Mouse (Mus musculus) liver, postnatal 0 days (tissue): ENCODE measurements around the gene Styk1. TPM values are rescaled to one million over a fixed set of nuclear protein-coding genes. Genes with fewer than 3 reads are reported as not detected.
A peak's percentile ranks its signal among the peaks of the same experiment; 100 is the strongest.

Experiments
- ATAC-seq: fragments of 200-750 bp; cut with Nextera tagmentation; 2 replicates; pipeline ENCODE4 v1.8.0; 2017; ENCODE audit warnings: mild to moderate bottlenecking, moderate library complexity
- DNase-seq: peaks from one replicate; pipeline ENCODE4 v3.0.0-alpha.2; 2016
- H3K27ac ChIP-seq: fragments of 300-500 bp; sonication (generic); 2 replicates; pipeline ENCODE4 v1.5.1; 2014; ENCODE audit warnings: antibody characterized with exemption, moderate library complexity, mild to moderate bottlenecking, low read depth
- H3K27me3 ChIP-seq: fragments of 300-500 bp; sonication (generic); 2 replicates; pipeline ENCODE4 v1.6.1; 2014; ENCODE audit warnings: low read length, control low read depth, mixed read lengths; ENCODE audit not compliant: insufficient read depth
- H3K36me3 ChIP-seq: fragments of 300-500 bp; sonication (generic); replicated peaks from 2 replicates; pipeline ENCODE4 v1.6.1; 2014; ENCODE audit warnings: mild to moderate bottlenecking, control low read depth, low read length, moderate library complexity, mixed read lengths; ENCODE audit not compliant: insufficient read depth
- H3K4me1 ChIP-seq: fragments of 300-500 bp; sonication (generic); 2 replicates; pipeline ENCODE4 v1.6.1; 2014; ENCODE audit warnings: antibody characterized with exemption, mild to moderate bottlenecking, control low read depth; ENCODE audit not compliant: insufficient read depth
- H3K4me2 ChIP-seq: fragments of 300-500 bp; sonication (generic); 2 replicates; pipeline ENCODE4 v1.6.1; 2014; ENCODE audit warnings: low read depth, mild to moderate bottlenecking, low read length, moderate library complexity, mixed read lengths
- H3K4me3 ChIP-seq: fragments of 300-500 bp; sonication (generic); 2 replicates; pipeline ENCODE4 v1.5.1; 2014; ENCODE audit warnings: low read depth, low read length
- H3K9ac ChIP-seq: fragments of 300-500 bp; sonication (generic); replicated peaks from 2 replicates; pipeline ENCODE4 v1.6.1; 2014; ENCODE audit warnings: mild to moderate bottlenecking, moderate library complexity
- H3K9me3 ChIP-seq: fragments of 300-500 bp; sonication (generic); 2 replicates; pipeline ENCODE4 v1.6.1; 2016; ENCODE audit warnings: mild to moderate bottlenecking, control low read depth, low read length, mixed read lengths
- CTCF ChIP-seq: sonication (generic); IDR thresholded peaks from 2 replicates; pipeline ENCODE4 v1.5.1; 2016; ENCODE audit warnings: antibody characterized with exemption, low read depth
- EP300 ChIP-seq: IDR thresholded peaks from 2 replicates; pipeline ENCODE4 v1.6.1; 2016; ENCODE audit warnings: antibody characterized with exemption, low read depth, mild to moderate bottlenecking
- WGBS: fragments of 180-500 bp; shearing (Covaris S2); extraction: QIAGEN DNeasy Blood & Tissue Kit; methylation state at CpG from one replicate; pipeline ENCODE4 v1.1.7; 2014; ENCODE audit not compliant: insufficient replicate concordance; 5-methylcytosine and 5-hydroxymethylcytosine counted together
- polyA plus RNA-seq: library from polyadenylated mRNA; unstranded; fragments of >200 nt; fragmentation: Nextera tagmentation; extraction: Ambion mirVana; gene quantifications from 2 replicates; pipeline ENCODE4 v1.2.1, GENCODE M21; 2015

Styk1 gene
- 0.25 and 0.32 TPM in 2 replicates for polyA plus RNA-seq

GRCm38 (mm10) chr6:131353352-131353919 lies at the start of gene Styk1:
TSS of gene Styk1 (minus strand) at chr6:131353597.
- H3K4me3 ChIP-seq, result peak within 1 kb of the TSS; percentile 30
- ATAC-seq, result peak; percentile 89
- H3K9me3 ChIP-seq, result no peaks in the 10 kb centered on the region
- DNase-seq, result peak; percentile 81
- peak within 1 kb of the TSS; percentile 64 for H3K4me2 ChIP-seq
- no peaks in the 10 kb centered on the region for H3K36me3 ChIP-seq
- WGBS, result under 1% methylated on average over 16 of the region's 16 CpGs
- TF ChIP-seq CTCF (peak; percentile 86), EP300 (peak; percentile 52)
- peaks cover 3% of the 10 kb centered on the region for H3K4me1 ChIP-seq
- H3K27ac ChIP-seq, result no peak within 1 kb of the TSS
- H3K9ac ChIP-seq, result no peak within 1 kb of the TSS
- 0 out of 2 replicates have a peak, but pooled peaks cover 4% of the 10 kb centered on the region for H3K27me3 ChIP-seq

GRCm38 (mm10) chr6:131403036-131403435 lies 49.6 kb upstream of the Styk1 start:
- no peak for TF ChIP-seq EP300
- no peak for TF ChIP-seq CTCF
- Histone ChIP-seq H3K27me3 (no peaks in the 10 kb centered on the region), H3K4me2 (no peak overlapping the region), H3K9ac (no peak overlapping the region), H3K27ac (no peak overlapping the region), H3K36me3 (no peaks in the 10 kb centered on the region), H3K4me3 (no peak overlapping the region), H3K9me3 (no peaks in the 10 kb centered on the region), H3K4me1 (no peaks in the 10 kb centered on the region)
- ATAC-seq, result no peak
- no peak for DNase-seq
- WGBS, result 49% methylated on average over 2 of the region's 2 CpGs

- no peaks in the 10 kb centered on the region for H3K36me3 ChIP-seq
- no peak overlapping the region for H3K4me3 ChIP-seq
- H3K27ac ChIP-seq, result no peak overlapping the region
- H3K9ac ChIP-seq, result no peak overlapping the region
- no peak for TF ChIP-seq CTCF
- no peak for TF ChIP-seq EP300
- H3K9me3 ChIP-seq, result no peaks in the 10 kb centered on the region
- no peaks in the 10 kb centered on the region for H3K4me1 ChIP-seq
- ATAC-seq (no peak), DNase-seq (no peak)
- no peak overlapping the region for H3K4me2 ChIP-seq
- no peaks in the 10 kb centered on the region for H3K27me3 ChIP-seq
Observed at GRCm38 (mm10) chr6:131402606-131403005, 49.2 kb upstream of the Styk1 start.

GRCm38 (mm10) chr6:131401259-131401658 lies 47.9 kb upstream of the Styk1 start:
- H3K27me3 ChIP-seq, result no peaks in the 10 kb centered on the region
- H3K4me1 ChIP-seq, result no peaks in the 10 kb centered on the region
- no peaks in the 10 kb centered on the region for H3K9me3 ChIP-seq
- WGBS, result 69% methylated on average over 2 of the region's 2 CpGs
- H3K4me3 ChIP-seq, result no peak overlapping the region
- no peak overlapping the region for H3K9ac ChIP-seq
- no peaks in the 10 kb centered on the region for H3K36me3 ChIP-seq
- no peak overlapping the region for H3K27ac ChIP-seq
- DNase-seq (no peak), ATAC-seq (no peak)
- TF ChIP-seq CTCF (no peak), EP300 (no peak)
- H3K4me2 ChIP-seq, result no peak overlapping the region

GRCm38 (mm10) chr6:131396650-131397049 lies 43.3 kb upstream of the Styk1 start:
- TF ChIP-seq CTCF, result 0 out of 2 replicates have a peak, but pooled peaks have one; percentile 15
- TF ChIP-seq EP300, result no peak
- ATAC-seq, result peak; percentile 56
- Histone ChIP-seq H3K27ac (no peak overlapping the region), H3K27me3 (no peaks in the 10 kb centered on the region), H3K36me3 (no peaks in the 10 kb centered on the region), H3K4me2 (no peak overlapping the region), H3K9ac (no peak overlapping the region), H3K4me3 (no peak overlapping the region), H3K9me3 (no peaks in the 10 kb centered on the region), H3K4me1 (no peaks in the 10 kb centered on the region)
- WGBS, result 15% methylated on average over 1 of the region's 1 CpGs
- no peak for DNase-seq

DNA sequence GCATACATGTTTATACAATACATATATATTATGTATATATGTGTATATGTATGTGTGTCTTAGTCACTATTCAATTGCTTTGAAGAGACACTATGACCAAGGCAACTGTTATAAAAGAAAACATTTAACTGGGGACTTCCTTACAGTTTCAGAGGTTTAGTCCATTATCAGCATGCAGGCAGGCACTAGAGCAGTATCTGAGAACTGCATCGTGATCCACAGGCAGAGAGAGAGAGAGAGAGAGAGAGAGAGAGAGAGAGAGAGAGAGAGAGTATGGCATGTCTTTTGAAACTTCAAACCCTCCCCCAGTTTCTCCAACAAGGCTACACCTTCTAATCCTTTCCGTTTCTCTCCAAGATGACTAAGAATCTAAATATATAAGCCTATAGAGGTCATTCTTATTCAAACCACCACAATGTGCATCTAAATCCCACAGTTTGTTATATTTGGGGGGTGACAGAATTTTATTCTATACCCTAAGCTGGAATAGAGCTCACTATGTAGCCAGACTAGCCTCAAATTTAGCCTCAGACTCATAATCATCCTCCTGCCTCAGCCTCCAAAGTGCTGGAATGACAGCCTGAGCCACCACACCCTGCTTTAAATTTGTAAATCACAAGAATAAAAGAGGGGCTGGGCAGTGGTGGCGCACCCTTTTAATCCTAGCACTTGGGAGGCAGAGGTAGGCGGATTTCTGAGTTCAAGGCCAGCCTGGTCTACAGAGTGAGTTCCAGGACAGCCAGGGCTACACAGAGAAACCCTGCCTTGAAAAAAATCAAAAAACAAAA lies 40.7 kb upstream of the Styk1 start:
- H3K27me3 ChIP-seq, result no peaks in the 10 kb centered on the region
- H3K9me3 ChIP-seq, result no peaks in the 10 kb centered on the region
- no peak overlapping the region for H3K9ac ChIP-seq
- H3K4me1 ChIP-seq, result no peaks in the 10 kb centered on the region
- H3K4me3 ChIP-seq, result no peak overlapping the region
- no peak for TF ChIP-seq CTCF
- TF ChIP-seq EP300, result peak; percentile 70
- no peak overlapping the region for H3K27ac ChIP-seq
- H3K4me2 ChIP-seq, result no peak overlapping the region
- DNase-seq (no peak), ATAC-seq (peak; percentile 70)
- 59% methylated on average over 4 of the region's 4 CpGs for WGBS
- H3K36me3 ChIP-seq, result no peaks in the 10 kb centered on the region
